Mouse (Mus musculus): ENCODE data around the gene Tmem167.
"Not testable (repeated sequence)": the region's sequence is repeated elsewhere in the genome, so short reads cannot be mapped to it uniquely, and the experiment has no call there.

The Tmem167 gene

DNA sequence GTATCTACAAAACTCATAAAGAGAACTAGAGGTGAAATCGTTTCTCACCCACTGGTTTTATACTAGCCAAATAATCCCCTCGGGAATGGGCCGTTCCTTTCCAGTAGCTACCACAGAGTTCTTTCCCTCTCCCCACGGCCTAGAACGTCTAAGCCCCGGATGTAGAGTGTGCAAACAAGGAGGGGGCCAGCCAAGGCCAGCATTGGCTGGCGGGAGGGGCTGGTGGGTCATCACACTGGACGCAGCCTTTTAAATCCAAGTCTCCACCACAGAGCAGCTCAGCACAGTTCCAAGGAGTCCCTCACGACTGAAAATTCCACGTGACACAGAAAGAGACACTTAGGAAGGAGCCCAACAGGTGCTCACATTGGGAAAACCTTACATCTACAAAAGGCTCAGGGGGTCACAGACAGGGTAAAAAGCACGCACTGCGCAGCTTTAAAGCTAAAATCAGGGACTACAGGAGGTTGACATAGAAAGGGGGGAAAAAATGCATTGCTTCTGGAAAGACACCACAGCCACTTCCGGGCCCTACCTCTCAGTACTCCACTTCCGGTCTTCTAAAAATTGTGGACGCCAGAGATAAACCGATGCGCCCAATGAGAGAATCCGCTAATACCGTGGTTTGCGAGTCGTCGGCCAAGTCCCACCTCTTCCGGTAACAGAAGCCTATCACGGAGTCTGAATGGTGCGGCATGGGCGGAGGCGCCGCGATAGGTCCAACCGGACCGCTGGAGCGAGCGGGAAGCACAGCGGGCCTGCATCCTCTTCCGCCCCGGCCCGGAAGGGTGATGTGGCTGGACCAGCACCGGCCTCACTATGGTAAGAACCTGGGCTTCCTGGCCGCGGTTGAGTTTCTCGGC, at the start of gene Tmem167, which contains the start of gene Xrcc4:
TSS of gene Tmem167 (plus strand) at position 162 of the 863 bp plus-strand sequence.
TSS of gene Xrcc4 (minus strand) at position 647 of the 863 bp plus-strand sequence.
- DNase-seq (ENCODE audit: low spot score): peak; percentile 96

DNA sequence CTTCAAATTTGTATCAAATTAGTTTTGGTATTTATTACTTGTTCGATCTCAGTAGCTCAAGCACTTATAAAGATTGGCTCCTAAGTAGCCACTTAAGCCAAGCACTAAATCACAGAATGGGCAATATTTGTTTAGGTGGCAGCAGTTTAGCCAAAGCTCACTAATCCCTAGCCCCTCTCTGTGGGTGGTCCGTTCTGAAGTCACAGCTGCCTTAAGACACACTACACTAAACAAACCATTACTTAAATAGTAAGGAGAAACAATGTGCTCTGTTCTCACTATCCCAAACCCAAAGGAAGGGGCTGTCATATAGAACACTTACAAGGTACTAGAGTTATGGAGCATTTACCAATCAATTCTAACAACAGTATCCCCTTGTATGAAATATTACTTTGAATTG, 49.3 kb upstream of the Tmem167 start:
- peak; percentile 36 for DNase-seq (ENCODE audit: low spot score)

DNA sequence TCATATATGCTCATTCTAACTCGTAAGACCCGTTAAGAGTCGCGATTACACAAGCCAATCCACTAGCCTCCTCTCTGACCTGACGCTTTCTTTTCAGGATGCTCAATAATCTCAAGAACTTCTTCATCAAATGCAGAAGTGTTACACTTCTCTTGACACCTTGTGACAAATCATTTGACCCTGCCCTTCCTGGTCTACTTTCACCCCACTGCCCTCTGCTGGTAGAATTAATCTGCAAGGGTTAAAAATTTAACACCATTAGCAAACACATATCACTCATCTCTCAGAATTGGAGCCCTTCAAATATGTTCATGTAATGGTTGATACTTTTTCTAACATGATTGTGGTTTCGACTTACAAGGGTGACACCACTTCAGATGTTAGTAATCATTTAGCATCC, 37.2 kb upstream of the Tmem167 start:
- DNase-seq (ENCODE audit: low spot score): no peak

DNA sequence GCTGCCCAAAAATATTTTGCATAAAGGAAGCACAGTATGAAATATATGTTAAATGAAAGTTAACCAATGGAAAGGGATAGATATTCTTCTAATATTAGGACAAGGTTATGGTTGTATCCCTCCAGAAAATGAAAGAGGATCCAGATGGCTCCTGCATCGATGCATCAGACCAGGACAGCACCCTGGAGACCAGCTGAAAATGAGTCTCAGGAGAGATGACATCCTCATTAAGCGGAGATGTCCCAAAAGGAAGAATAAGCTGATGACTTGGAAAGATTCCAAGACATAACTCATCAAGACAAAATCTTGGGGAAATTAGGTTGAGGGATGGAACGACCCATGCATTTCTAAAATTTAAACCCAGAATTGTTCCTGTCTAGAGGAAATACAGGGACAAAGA, 36.5 kb upstream of the Tmem167 start:
- DNase-seq (ENCODE audit: low spot score): no peak

DNA sequence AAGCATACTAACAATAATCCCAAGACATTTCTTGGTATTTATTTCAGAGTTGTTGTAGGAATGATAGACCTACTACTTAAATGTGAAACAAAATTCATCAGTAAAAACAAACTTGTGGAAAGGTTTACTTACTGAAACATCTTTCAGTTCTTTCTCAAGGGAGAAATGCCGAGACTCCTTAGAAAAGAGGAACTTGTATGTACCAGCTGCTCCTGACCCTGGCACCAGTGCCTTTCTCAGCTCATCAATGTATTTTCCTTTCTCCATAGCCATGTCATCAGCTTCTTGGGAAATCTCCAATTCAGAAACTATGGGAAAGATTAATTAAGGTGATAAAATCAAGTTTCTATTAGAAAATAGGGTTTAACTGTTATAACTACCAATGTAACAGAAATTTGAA, 27.0 kb upstream of the Tmem167 start:
- DNase-seq (ENCODE audit: low spot score): no peak

DNA sequence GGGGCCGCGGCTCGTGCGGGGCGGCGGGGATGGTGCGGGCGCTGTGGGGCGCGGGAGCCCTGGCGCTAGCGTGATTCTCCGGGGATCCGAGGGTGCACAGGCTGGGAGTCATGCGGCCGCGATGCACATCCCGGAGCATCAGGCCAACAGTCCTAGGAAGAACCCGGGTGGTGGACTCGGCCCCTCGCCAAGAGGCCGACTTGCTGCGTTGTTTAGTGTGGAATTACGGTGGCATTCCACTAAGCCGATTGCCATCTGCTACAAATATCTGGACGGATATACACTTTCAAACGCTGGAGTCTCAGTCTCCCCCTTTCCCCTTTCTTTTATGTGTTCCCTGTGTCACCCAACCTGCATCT, 881 bp downstream of the Tmem167 start:
- no peak for DNase-seq (ENCODE audit: low spot score)

DNA sequence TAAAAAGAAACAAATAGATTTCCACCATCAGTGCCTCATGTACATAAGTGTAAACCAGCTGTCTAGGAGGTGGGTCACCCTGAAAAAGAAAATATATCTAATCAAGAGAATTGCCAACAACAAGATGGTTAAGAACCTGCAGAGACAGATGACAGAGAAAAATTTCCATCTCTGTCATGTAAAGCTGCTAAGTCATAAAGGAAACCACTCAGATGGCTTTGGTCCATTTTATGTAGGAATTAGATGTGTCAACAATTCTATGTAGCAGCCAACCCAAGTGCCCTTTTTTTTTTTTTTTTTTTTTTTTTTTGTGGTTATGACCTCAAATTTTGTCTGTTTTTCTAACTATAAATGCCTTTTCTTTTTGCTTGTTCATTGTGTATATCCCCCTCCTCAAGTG, 12.6 kb downstream of the Tmem167 start:
- no peak for DNase-seq (ENCODE audit: low spot score)

DNA sequence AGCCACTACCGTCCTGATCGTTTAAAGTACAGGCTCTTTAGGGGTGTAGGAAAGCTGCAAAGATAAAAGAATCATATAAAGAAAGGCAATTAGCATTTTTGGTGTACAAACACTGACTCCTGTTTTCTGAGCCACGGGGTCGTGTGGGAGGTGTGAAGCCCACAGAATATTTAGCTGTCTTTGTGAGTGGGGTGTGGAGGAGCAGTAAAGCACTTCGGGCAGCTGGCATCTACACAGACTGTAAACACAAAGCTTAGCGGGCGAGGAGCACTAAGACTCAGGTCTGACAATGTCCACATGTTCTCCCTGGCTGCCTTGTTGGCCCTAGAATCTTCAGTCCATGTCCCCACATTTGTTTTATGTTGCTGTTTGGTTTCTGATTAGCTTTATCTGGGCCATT, 17.2 kb downstream of the Tmem167 start:
- no peak for DNase-seq (ENCODE audit: low spot score)

DNA sequence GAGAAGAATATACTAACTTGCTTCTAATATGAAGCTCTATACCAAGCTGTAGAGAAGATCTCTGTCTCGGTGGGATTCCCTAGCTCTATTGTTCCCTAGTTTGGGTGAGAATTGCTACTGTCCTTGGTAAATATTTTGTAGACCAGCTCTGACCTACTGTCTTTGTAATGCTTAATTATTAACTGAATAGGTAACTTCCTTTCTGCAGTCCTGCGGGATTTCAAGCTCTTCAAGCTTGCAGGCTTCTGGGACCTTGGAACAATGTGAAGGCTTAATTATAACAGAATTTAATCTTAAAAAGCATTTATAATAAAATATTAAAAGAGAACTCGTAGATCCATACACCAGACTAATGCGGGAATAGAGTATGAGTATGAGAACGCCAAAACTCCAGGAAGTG, 19.8 kb downstream of the Tmem167 start:
- not testable (repeated sequence) for DNase-seq (ENCODE audit: low spot score)

DNA sequence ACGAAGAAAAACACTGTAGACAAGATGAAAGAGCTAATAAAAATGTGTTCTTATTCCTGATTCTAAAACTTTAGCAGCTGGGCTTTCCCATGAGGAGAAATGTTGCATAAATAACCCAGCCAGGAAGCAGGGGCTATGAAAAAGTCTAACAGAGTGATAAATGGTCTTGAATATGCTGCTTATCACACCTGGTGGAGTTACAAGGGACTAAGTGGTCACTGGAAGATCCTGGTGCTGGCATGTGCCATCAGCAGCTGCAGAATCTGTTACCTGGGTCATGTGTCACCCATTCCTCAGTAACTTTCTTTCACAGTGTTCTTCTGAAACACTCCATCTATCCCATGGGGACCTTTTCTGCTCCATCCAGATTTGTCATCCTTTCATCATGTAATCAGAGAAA, 22.8 kb downstream of the Tmem167 start:
- DNase-seq (ENCODE audit: low spot score): no peak

DNA sequence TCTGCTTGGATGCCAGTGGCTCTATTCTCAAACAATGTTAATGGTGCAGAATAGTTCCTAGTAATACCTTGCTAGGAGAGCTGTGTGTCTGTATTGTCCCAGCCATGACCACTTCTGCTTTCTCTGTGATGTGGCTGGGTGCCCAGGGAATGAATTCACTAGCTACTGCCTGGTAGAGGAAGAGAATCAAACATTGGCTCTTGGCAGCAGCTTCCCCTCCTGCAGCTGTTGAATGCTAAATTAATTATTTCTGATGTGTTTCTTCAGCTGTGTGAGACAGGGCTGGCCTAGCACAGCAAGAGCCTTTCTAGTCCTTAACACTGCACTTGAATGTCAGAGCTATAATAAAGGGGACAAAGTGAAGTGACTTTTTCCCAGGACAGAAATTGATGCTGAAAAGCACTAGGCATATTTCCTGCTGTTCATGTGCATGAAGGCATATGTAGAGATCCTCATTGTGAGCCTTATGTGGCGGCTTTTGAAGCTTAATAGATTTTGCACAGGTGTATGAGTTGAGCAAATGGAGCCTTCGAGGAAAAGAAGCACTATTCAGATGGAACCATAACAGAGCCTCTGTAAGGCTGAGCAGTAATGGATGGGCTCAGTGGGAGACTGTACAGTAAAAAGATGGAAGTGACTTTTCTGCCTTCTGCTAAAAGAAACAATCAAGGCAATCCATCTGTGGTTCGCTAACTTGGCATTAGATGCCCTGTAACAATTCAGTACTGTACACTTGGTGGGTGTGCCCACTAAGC, 47.4 kb downstream of the Tmem167 start:
- no peak for DNase-seq (ENCODE audit: low spot score)

DNA sequence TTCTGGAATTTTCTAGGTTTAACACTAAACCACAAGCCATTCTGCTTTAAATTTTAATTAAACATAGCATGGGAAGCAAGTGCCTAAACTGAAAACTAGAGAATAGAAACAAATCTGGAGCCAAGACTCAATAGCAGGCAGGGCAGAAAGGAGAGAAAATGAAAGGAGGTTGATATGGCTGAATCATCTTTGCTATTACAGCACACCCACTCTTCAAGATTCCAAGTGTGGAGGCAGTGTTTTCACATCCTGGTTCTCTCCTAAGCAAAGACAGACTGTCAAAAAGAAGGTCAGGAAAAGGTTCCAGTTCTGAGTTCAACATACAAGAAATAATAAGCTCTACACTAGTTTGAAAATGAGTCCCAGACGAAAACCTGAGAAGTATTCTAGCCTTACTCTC, 52.8 kb downstream of the Tmem167 start:
- DNase-seq (ENCODE audit: low spot score): no peak

DNA sequence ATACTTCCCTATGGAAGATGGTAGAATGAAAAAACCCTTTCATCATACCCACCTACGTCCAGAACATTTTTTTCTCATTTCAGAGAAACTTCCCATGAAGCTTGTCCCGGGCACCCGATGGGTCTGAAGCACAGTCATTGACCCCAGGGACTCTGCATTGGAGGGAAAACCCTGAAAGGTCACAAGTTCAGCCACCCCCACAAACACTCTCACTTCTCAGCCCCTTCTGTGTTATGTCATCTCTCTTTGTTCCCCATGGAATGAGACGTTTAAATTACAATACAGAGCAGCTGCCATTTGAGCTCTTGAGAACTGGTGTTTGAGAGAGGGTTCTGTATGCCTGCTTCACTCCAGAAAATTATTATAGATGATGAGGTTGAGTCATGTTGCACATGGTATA, 54.3 kb downstream of the Tmem167 start:
- no peak for DNase-seq (ENCODE audit: low spot score)

DNA sequence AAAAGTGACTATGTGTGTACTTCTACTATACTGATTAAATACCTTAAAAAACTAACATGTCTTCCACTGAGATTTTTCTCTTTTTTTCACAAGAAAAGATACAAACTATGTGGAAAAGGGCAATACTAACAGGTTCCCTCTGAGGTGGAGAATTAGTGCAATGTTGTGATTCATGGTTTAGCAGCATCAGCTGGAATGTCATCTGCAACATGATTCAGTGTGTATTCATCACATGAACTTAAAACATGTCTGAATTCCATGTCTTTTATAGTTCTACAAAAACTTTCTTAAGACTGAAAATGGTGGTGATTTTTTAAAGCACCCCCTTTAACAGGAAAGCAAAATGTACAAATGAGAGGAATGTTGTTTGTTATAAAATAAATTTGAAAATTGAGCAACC, 63.0 kb downstream of the Tmem167 start:
- no peak for DNase-seq (ENCODE audit: low spot score)

DNA sequence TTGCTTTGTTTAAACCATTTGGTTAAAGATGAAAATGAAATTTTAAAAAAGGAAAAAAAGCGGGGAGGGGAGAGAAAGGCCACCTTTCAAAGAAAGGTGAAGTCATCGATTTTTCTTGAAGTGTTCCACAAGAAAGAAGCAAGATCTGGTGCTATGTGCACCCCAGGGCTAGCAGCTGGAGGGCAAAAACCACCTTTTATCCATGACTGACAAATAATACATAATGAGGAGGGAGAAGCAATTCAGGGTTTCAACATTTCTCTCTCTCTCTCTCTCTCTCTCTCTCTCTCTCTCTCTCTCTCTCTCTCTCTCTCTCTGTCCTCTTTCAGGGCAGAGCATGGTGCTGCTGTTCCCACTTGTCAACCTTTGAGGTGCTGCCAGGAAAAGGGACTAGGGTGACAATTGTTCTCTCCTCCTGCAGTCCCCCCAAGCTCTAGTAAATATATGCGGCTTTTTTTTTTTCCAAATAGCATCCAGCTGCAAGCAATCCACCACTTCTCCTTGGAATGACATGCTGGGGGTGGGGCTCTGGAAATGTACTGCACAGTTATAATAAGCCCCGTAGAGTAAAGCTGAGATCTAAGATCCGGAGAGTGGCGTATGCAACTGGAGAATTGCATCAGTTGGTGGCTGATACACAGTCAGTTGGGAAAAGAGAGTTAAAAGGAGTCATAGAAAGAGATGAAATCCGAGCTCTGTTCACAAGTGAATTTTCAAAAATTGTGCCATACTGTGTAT, 63.8 kb downstream of the Tmem167 start:
- DNase-seq (ENCODE audit: low spot score): no peak

DNA sequence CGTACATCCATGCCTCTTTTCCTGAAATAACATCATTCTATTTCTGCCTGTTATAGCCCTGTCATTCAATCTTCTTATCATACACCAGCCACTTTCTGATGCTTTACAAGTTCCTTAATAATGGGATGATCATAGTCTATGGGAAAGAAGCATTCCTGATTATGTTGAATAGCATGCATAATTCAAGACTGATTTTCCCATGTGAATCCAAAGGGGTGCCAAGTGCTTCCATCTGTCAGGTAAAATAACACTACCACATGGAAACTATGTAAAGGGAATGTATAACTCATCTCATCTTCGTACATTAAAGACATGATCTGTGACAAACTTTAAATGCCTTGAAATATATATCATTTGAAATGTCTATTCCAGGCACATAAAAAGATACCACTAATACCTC, 75.2 kb downstream of the Tmem167 start:
- DNase-seq (ENCODE audit: low spot score): no peak

DNA sequence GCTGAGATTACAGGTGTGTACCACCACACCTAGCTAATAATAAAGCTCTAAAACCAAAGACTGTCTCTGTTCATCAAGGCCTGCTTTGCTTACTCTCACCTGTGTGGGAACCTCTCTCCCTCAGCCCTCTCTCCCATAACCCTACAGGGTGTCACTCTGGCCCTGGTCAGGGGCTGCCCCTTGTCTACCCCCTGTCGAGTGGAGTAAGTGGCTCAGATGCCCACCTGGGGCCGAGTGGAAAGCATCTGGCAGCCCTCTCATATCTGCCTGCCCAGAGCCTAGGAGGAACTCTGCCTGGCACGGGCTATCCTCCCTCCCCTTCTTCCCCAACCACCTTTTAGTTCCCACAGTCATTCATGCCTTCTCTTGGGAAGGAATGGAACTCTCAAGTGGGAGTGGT, 78.1 kb downstream of the Tmem167 start:
- DNase-seq (ENCODE audit: low spot score): no peak

DNA sequence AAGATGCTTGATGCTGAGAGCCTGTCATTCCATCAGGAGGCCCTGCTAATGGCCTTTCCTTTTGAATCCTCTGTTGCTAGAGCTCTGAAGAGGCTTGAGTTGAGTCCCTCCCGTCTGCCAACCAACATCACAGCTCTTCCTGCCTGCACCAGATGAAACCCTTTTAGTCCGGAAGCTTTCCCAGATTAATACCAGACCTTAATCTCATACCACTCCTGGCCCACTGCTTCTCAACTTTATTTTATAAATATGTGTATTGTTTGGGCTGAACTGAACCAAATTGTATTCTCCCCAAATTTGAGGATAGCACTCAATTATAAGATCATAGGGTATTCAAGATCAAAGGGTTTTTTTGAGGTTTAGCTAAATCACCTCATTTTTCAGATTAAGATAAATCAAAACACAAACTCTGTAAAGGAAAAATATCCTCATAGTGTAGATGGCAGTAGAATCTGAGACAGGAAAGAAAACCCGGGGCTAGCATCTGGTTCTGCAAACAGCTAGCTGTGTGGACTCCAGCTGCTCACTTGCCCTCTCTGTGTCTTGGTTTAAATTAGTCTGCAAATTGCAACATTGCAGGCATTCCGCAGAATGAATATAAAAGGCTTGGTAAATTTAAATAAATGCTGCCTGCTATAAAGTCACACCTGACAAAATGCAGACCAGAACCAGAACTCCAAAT, 81.3 kb downstream of the Tmem167 start:
- DNase-seq (ENCODE audit: low spot score): no peak

DNA sequence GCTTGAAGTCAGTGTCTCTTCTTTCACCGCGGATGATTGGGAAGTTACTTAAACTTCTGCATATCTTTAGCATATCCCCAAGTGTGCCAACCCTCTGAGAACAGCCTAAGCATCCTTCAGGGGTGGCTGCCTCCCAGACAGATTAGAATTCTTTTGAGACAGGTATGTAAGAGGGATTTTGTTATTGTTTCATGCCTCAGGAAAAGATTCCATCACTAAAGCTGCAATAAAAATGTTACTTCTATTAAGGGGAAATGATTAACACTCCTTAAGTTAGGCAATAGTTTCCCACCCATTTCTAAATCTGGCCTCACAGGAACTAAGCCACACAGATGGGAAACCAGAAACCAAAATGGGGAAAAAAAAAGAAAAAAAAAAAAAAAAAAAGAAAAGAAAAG, 81.9 kb downstream of the Tmem167 start:
- DNase-seq (ENCODE audit: low spot score): no peak

DNA sequence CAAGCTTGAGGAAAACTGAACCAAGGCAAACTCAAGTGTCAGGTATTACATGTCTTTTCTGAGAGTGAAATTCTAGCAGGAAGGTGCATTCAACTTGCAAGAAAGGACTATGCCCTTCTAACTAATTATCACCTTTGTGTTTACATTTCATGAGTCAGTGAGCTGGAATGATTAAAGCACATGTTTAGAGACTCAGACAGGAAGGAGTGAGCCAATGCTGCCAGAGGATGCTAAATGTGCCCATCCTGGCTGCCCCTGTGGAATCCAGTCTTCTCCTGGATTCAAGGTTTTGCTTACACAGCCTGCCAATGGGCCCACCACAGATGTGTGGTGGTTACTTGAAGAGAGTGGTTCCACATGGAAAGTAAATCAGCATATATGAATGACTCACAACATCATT, 82.5 kb downstream of the Tmem167 start:
- no peak for DNase-seq (ENCODE audit: low spot score)

DNA sequence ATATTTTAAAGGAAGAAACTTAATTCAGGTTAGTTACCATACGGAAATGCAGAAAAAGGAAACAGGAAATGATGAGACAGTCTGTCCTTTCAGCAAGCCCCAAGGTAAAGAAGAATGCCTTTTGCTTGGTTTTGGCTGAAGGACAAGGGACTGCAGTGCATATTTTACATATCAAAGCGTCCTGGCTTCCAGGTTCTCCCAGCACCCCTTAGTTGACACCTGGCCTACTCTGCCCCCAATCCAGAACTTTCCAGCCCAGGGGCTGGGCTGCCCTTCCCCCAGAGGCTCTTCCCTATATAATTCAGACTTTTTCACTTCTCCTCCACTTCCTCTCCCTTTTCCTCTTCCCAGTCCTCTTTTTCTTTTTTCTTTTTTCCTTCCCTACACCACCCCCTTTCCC, 86.7 kb downstream of the Tmem167 start:
- DNase-seq (ENCODE audit: low spot score): no peak

DNA sequence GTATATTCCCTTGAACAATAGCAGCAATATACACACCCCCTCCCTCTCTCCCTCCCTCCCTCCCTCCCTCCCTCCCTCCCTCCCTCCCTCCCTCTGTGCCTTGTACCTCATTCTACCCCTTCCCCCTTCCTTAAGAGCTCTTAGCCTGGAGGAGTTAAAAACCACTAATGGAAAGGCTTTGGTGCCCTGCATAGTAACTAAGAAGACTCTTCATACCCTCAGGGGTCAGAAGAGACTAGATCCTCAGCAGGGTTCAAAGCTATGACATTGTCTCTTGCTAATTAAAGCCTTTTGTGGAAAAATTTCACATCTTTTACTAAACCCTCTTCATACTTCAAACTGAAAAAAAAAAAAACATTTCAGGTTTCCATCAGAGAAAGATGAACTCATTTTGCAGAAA, 93.3 kb downstream of the Tmem167 start:
- no peak for DNase-seq (ENCODE audit: low spot score)

Measured in yolk sac, embryonic 10.5 days (tissue).